Mouse (Mus musculus) G1E (cell line): ENCODE measurements around the gene Rnf181.

Experiments used
- CTCF ChIP-seq: IDR thresholded peaks from 2 replicates; pipeline ENCODE4 v1.5.1; 2012; ENCODE audit warnings: low read depth, low read length, inconsistent platforms, mixed read lengths
- GATA2 ChIP-seq: IDR thresholded peaks from 2 replicates; pipeline ENCODE4 v1.6.1; 2012; ENCODE audit warnings: low read depth, low read length, inconsistent platforms, borderline replicate concordance
- POLR2AphosphoS5 ChIP-seq: IDR thresholded peaks from 2 replicates; pipeline ENCODE4 v1.6.1; 2012; ENCODE audit warnings: low read depth, low read length, inconsistent platforms; ENCODE audit not compliant: insufficient replicate concordance
- TAL1 ChIP-seq: conservative IDR thresholded peaks from 2 replicates; pipeline ENCODE4 v1.6.1; 2012; ENCODE audit warnings: low read depth, low read length, inconsistent platforms, mixed read lengths

DNA sequence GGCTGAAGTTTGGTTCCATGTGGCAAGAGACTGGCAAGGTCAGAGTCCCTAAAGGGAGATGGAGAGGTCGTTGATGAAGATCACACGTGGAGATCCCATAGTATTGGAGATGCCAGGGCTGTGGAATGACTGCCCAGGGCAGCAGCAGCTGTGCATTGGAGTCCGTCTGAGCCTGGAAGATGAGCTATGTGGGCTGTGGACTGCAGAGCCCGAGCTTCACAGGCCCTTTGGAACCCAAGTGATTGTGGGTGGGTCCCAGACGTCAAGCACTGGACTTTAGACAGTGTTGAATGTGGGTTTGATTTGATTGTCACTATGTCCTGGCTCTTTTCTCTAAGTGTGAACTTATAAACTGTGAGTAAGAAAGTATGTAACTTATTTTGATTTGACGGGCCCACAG lies 1.8 kb downstream of the Rnf181 start:
- TF ChIP-seq TAL1 (no peak), CTCF (no peak), POLR2AphosphoS5 (no peak; the same call in 1 of the 2 replicates), GATA2 (no peak)
